Mouse (Mus musculus) kidney, adult 2 months (tissue): Measurements from ENCODE around the gene Dbn1.

Experiments used
- CTCF ChIP-seq: fragments of 200-500 bp; conservative IDR thresholded peaks from 2 replicates; pipeline ENCODE4 v1.5.1; 2011; ENCODE audit warnings: low read depth, mild to moderate bottlenecking, control low read depth, low read length, moderate library complexity, mixed read lengths; ENCODE audit not compliant: insufficient read depth, insufficient read length
- POLR2A ChIP-seq: fragments of 200-500 bp; IDR thresholded peaks from one replicate; pipeline ENCODE4 v1.6.1; 2011; ENCODE audit warnings: low read depth, low read length, control low read depth

GRCm38 (mm10) chr13:55495702-55496101 lies 7.8 kb upstream of the Dbn1 start:
- TF ChIP-seq CTCF (no peak), POLR2A (no peak)
